Mouse (Mus musculus) forebrain, embryonic 11.5 days (tissue): ENCODE results near the gene 1700020A23Rik. TPM values are rescaled to one million over a fixed set of nuclear protein-coding genes. Genes with fewer than 3 reads are reported as not detected.

Experiments
- ATAC-seq: fragments of 200-750 bp; cut with Nextera tagmentation; replicated peaks from 2 replicates; pipeline ENCODE4 v1.8.0; 2017; ENCODE audit warnings: moderate TSS enrichment; ENCODE audit not compliant: low FRiP score
- DNase-seq: peaks from one replicate; pipeline ENCODE4 v3.0.0-alpha.2; 2017; ENCODE audit warnings: low spot score
- H3K27ac ChIP-seq: fragments of 300-500 bp; sonication (generic); 2 replicates; pipeline ENCODE4 v1.5.1; 2014; ENCODE audit warnings: low read depth, low read length
- H3K27me3 ChIP-seq: fragments of 300-500 bp; sonication (generic); 2 replicates; pipeline ENCODE4 v1.6.1; 2014; ENCODE audit warnings: mild to moderate bottlenecking, low read length, mixed read lengths; ENCODE audit not compliant: control insufficient read depth, insufficient read depth
- H3K36me3 ChIP-seq: fragments of 300-500 bp; sonication (generic); 2 replicates; pipeline ENCODE4 v1.6.1; 2014; ENCODE audit warnings: mild to moderate bottlenecking, low read length, moderate library complexity, mixed read lengths; ENCODE audit not compliant: control insufficient read depth, insufficient read depth
- H3K4me1 ChIP-seq: fragments of 300-500 bp; sonication (generic); replicated peaks from 2 replicates; pipeline ENCODE4 v1.6.1; 2014; ENCODE audit warnings: low read length, mixed read lengths; ENCODE audit not compliant: control insufficient read depth, insufficient read depth
- H3K4me2 ChIP-seq: fragments of 300-500 bp; sonication (generic); 2 replicates; pipeline ENCODE4 v1.6.1; 2014; ENCODE audit warnings: low read depth, mild to moderate bottlenecking, low read length, moderate library complexity, mixed read lengths; ENCODE audit not compliant: severe bottlenecking
- H3K4me3 ChIP-seq: fragments of 300-500 bp; sonication (generic); 2 replicates; pipeline ENCODE4 v1.5.1; 2014; ENCODE audit warnings: low read depth, low read length
- H3K9ac ChIP-seq: fragments of 300-500 bp; sonication (generic); 2 replicates; pipeline ENCODE4 v1.6.1; 2014; ENCODE audit warnings: low read length
- H3K9me3 ChIP-seq: fragments of 300-500 bp; sonication (generic); 2 replicates; pipeline ENCODE4 v1.6.1; 2016; ENCODE audit warnings: low read length, mixed read lengths; ENCODE audit not compliant: control insufficient read depth
- WGBS: fragments of 180-500 bp; shearing (Covaris S2); extraction: QIAGEN DNeasy Blood & Tissue Kit; methylation state at CpG from one replicate; pipeline ENCODE4 v1.1.7; 2014; 5-methylcytosine and 5-hydroxymethylcytosine counted together
- polyA plus RNA-seq: library from polyadenylated mRNA; unstranded; fragments of >200 nt; fragmentation: Nextera tagmentation; extraction: Ambion mirVana; gene quantifications from 2 replicates; pipeline ENCODE4 v1.2.1, GENCODE M21; 2014

The 1700020A23Rik gene
- polyA plus RNA-seq, 1 experiment from 2014 or later, result not detected

DNA sequence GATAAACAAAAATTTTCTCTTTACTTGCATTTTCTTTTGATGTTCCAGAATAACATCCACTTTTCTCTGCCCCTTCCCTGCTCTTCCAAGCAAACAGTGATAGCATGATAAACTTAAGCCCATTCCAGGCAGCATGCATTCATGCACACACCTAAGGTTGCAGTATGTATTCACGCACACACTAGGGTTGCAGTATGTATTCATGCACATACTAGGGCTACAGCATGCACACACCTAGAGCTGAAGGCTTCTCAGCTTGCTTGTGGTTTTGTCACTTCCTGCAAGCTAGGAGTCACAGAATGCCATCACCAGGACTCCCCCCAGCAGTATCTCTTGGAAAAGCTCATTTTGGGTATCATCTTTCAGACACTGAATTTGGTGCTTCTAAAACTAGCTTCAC is 31.7 kb downstream of the 1700020A23Rik start:
- 97% methylated on average over 1 of the region's 1 CpGs for WGBS

DNA sequence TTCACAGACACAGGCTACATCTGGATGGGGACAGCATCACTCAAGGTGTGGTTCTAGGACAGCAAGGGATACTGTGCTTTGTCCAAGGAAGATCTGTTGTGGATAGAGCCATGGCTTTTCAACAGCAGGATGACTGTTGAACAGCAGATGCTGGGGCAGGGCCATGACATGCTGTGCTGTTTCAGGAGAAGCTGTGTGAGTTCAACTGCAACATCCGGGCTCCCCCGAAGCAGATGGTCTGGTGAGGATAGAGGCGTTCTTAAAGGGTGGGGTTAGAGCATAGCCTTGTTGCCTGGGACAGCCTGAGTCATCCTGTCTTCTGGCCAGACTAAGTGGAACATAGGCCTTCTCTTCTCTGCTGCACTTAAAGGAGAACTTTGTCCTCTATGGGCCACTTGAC is 33.8 kb downstream of the 1700020A23Rik start:
- DNase-seq (no peak), ATAC-seq (no peak)
- H3K9me3 ChIP-seq, result no peaks in the 10 kb centered on the region
- no peak overlapping the region for H3K4me3 ChIP-seq
- peaks cover 15% of the 10 kb centered on the region for H3K36me3 ChIP-seq
- H3K9ac ChIP-seq, result no peak overlapping the region
- no peak overlapping the region for H3K27ac ChIP-seq
- WGBS, result 91% methylated on average over 3 of the region's 3 CpGs
- H3K4me1 ChIP-seq, result no peaks in the 10 kb centered on the region
- no peaks in the 10 kb centered on the region for H3K27me3 ChIP-seq
- no peak overlapping the region for H3K4me2 ChIP-seq

More for the DNA sequence above, 31.7 kb downstream of the 1700020A23Rik start:
- H3K9ac ChIP-seq, result no peak overlapping the region
- no peak overlapping the region for H3K4me3 ChIP-seq
- no peaks in the 10 kb centered on the region for H3K27me3 ChIP-seq
- H3K4me1 ChIP-seq, result no peaks in the 10 kb centered on the region
- DNase-seq, result no peak
- no peaks in the 10 kb centered on the region for H3K9me3 ChIP-seq
- no peak for ATAC-seq
- peaks cover 8% of the 10 kb centered on the region for H3K36me3 ChIP-seq
- H3K27ac ChIP-seq, result no peak overlapping the region
- no peak overlapping the region for H3K4me2 ChIP-seq

DNA sequence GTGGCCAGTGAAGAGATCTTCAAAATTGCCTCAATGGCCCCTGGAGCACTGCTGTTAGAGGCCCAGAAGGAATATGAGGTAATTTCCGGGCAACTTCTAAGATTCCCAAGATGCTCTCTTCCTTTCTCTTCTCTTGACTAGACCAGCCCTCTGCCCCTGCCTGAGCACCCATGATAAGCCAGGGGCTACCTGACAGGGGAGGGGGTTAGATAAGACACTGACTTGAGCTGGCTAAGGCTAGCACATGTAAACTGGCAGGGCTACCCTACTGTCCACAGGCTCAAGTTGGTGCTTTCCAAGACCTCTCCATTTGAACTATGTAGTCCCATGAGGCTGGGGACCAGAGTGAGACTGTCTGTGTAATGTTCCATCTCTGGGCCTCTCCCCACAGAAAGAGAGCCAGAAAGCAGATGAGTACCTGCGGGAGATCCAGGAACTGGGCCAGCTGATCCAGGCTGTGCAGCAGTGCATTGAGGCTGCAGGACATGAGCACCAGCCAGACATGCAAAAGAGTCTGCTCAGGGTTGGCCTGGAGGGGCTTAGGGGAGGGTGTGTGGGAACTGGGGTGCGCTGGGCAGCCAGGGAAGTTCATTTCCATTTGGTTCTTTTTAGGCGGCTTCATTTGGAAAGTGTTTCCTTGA is 34.9 kb downstream of the 1700020A23Rik start:
- Histone ChIP-seq H3K4me1 (no peaks in the 10 kb centered on the region), H3K4me2 (no peak overlapping the region), H3K4me3 (no peak overlapping the region), H3K9ac (no peak overlapping the region), H3K36me3 (peaks cover 17% of the 10 kb centered on the region), H3K27me3 (no peaks in the 10 kb centered on the region), H3K9me3 (no peaks in the 10 kb centered on the region), H3K27ac (no peak overlapping the region)
- ATAC-seq, result no peak
- WGBS, result 92% methylated on average over 4 of the region's 4 CpGs
- no peak for DNase-seq

DNA sequence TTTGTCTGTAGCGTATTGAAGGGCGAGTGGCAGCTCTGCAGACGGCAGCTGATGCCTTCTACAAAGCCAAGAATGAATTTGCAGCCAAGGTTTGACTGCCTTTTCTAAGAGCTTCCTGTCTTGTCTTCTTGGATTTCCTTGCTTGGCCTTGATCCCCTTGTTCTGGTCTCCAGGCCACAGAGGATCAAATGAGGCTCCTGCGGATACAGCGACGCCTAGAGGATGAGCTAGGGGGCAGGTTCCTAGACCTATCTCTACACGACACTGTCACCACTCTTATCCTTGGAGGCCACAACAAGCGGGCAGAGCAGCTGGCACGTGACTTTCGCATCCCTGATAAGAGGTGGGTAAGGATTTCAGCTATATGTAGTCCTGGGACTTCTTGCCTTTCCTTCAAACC is 37.1 kb downstream of the 1700020A23Rik start:
- DNase-seq (no peak), ATAC-seq (no peak)
- H3K4me2 ChIP-seq, result no peak overlapping the region
- no peak overlapping the region for H3K4me3 ChIP-seq
- no peaks in the 10 kb centered on the region for H3K4me1 ChIP-seq
- H3K36me3 ChIP-seq, result peaks cover 17% of the 10 kb centered on the region
- no peak overlapping the region for H3K27ac ChIP-seq
- no peaks in the 10 kb centered on the region for H3K9me3 ChIP-seq
- H3K27me3 ChIP-seq, result no peaks in the 10 kb centered on the region
- no peak overlapping the region for H3K9ac ChIP-seq
- WGBS, result 88% methylated on average over 10 of the region's 10 CpGs

DNA sequence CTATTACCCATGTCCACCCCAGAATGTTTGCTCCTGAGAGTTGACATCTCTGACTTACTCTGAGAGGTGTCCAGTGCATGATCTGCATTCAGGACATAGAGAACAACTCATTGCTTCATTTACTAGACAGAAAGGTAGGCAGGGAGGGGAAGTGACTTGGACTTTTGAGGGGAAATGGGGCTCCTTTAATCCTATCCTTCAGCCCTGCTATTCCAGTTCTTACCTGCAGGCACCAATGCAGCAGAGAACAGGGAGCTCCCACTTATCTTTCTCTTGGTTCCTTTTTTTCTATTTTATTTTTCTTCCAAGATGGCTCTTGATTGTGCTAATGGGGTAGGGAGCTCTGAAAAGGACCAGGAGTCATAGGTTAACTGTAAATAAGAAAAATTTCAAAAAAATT is 43.4 kb downstream of the 1700020A23Rik start:
- Histone ChIP-seq H3K9ac (no peak overlapping the region), H3K4me3 (no peak overlapping the region), H3K36me3 (peaks cover 4% of the 10 kb centered on the region; the same call in 1 of the 2 replicates), H3K4me1 (peaks cover 4% of the 10 kb centered on the region; the same call in 1 of the 2 replicates), H3K4me2 (no peak overlapping the region), H3K27me3 (0 out of 2 replicates have a peak, but pooled peaks cover 2% of the 10 kb centered on the region), H3K27ac (no peak overlapping the region), H3K9me3 (no peaks in the 10 kb centered on the region)
- ATAC-seq, result no peak
- DNase-seq, result no peak

DNA sequence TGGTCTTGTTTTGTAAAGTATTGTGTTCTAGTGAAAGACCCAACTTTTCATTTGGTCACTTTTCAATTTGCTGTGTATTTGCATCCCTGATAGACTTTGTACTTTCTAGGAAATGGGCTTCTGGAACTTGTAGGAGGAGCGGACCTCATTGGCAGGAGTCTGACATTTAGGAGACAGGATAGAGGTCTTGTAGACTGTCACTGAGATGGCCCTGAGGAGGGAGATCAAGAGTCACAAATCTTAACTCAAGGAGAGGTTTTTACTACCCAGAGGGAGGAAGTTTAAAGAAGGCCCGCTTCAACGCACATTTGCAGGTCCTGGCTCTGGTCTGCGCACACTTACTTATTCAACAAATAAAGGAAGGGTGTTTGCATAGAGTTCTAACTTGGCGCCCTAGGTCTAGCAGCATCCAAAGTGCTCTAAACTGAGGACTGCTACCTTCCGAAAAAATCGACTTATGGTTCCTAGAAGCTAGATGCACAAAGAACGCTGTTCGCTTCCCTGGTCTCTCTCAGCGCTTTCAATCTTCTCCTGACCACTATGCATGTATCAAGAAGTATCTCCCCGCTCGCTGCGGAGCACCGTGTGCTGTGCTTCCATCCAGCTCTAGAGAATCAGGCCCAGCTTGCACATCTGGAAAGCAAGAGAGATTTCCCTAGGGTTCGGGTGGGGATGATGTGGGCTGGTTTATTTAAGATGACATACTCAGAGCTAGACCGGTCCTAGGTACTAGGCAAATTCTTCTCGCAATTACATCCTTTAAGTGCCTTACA is 44.1 kb downstream of the 1700020A23Rik start:
- H3K4me1 ChIP-seq, result peaks cover 4% of the 10 kb centered on the region; the same call in 1 of the 2 replicates
- no peaks in the 10 kb centered on the region for H3K9me3 ChIP-seq
- peak overlapping the region; percentile 77 for H3K4me3 ChIP-seq
- H3K9ac ChIP-seq, result peak overlapping the region; percentile 82
- no peak overlapping the region for H3K27ac ChIP-seq
- H3K36me3 ChIP-seq, result no peaks in the 10 kb centered on the region; the same call in 1 of the 2 replicates
- WGBS, result 7% methylated on average over 17 of the region's 17 CpGs
- DNase-seq (peak; percentile 54), ATAC-seq (0 out of 2 replicates have a peak, but pooled peaks have one; percentile 5)
- 0 out of 2 replicates have a peak, but pooled peaks cover 2% of the 10 kb centered on the region for H3K27me3 ChIP-seq
- H3K4me2 ChIP-seq, result peak overlapping the region; percentile 77

DNA sequence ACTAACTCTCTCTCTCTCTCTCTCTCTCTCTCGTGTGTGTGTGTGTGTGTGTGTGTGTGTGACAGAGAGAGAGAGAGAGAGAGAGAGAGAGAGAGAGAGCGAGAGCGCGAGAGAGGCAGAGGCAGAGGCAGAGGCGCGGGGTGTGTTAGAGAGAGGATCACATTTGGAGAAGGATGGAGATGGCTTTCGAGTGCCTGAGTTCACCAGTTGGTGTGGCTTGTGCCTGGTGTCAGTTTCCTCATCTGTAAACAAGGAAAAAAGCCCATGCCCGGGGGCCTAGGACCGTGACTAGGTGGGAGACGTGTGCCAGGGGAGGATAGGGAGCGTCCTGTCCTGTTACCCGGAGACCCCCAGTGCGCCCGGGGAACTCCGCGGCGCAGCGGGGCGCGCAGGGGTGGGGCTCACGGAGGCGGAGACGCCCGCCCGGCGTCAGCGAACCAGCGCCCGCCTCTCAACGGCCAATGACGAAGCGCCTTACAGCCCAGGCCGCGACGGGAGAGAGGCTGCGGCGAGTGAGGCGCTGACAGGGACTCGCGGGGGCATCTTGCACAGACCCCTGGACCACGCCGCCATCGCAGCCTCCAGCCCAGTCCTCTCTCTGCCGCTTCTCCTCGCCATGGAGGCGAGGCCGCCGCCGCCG is 44.9 kb downstream of the 1700020A23Rik start, which contains the start of gene Ptpra:
Gene Ptpra (plus strand): TSS at position 485 of the 640 bp plus-strand sequence.
- Histone ChIP-seq H3K9me3 (no peaks in the 10 kb centered on the region), H3K27ac (peak within 1 kb of the TSS; percentile 58; the same call in 1 of the 2 replicates), H3K27me3 (0 out of 2 replicates have a peak, but pooled peaks cover 2% of the 10 kb centered on the region), H3K36me3 (no peaks in the 10 kb centered on the region; the same call in 1 of the 2 replicates), H3K4me3 (peak within 1 kb of the TSS; percentile 77), H3K4me1 (peaks cover 4% of the 10 kb centered on the region; the same call in 1 of the 2 replicates), H3K9ac (peak within 1 kb of the TSS; percentile 82), H3K4me2 (peak within 1 kb of the TSS; percentile 77)
- DNase-seq (peak; percentile 93), ATAC-seq (peak; percentile 97)
- 1% methylated on average over 34 of the region's 50 CpGs for WGBS

DNA sequence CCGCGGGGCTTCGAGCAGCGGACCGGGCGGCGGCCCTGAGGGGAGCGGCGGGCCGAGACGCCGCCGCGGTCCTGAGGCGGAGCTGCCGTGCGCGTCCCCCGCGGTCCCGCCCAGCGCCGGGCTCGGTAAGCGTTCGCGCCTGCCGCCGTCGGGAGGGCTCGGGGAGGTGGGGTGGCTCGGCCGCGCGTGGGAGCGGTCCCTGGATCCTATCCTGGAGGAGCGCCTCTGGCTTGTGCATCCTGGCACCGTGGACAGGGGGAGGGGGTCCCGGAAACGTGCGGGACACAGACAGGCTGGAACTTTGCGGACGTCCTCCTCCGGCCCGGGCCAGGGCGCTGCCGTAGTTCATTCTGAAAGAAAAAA is 45.4 kb downstream of the 1700020A23Rik start:
- Histone ChIP-seq H3K27ac (peak overlapping the region; percentile 58; the same call in 1 of the 2 replicates), H3K4me3 (peak overlapping the region; percentile 77), H3K27me3 (0 out of 2 replicates have a peak, but pooled peaks cover 2% of the 10 kb centered on the region), H3K36me3 (no peaks in the 10 kb centered on the region), H3K4me1 (peaks cover 4% of the 10 kb centered on the region; the same call in 1 of the 2 replicates), H3K9ac (peak overlapping the region; percentile 82), H3K9me3 (no peaks in the 10 kb centered on the region), H3K4me2 (peak overlapping the region; percentile 77)
- DNase-seq, result peak; percentile 79
- ATAC-seq, result peak; percentile 86
- WGBS, result under 1% methylated on average over 39 of the region's 47 CpGs
